Mouse (Mus musculus) CH12.LX (cell line): ENCODE results near the gene Fam107a.

Experiments
- CTCF ChIP-seq, 2 experiments: IDR thresholded peaks in 1 of 2; conservative IDR thresholded peaks in 1 of 2; 2 replicates each; pipeline ENCODE4 v1.5.1; 2011 to 2012; ENCODE audit warnings: low read depth in 2 of 2, low read length in 2 of 2, improper control_type of control experiment in 1 of 2, inconsistent platforms in 1 of 2, mild to moderate bottlenecking in 1 of 2, moderate library complexity in 1 of 2
- EP300 ChIP-seq: IDR thresholded peaks from 2 replicates; pipeline ENCODE4 v1.6.1; 2011; ENCODE audit warnings: low read length, improper control_type of control experiment
- KAT2A ChIP-seq: IDR thresholded peaks from 2 replicates; pipeline ENCODE4 v1.6.1; 2012; ENCODE audit warnings: low read length, improper control_type of control experiment, inconsistent platforms; ENCODE audit not compliant: insufficient replicate concordance
- MAX ChIP-seq: IDR thresholded peaks from 2 replicates; pipeline ENCODE4 v1.6.1; 2011; ENCODE audit warnings: low read length, improper control_type of control experiment
- MAZ ChIP-seq: IDR thresholded peaks from 2 replicates; pipeline ENCODE4 v1.6.1; 2012; ENCODE audit warnings: low read depth, mild to moderate bottlenecking, inconsistent platforms, low read length, improper control_type of control experiment, moderate library complexity
- NRF1 ChIP-seq: IDR thresholded peaks from 2 replicates; pipeline ENCODE4 v1.6.1; 2014; ENCODE audit warnings: low read depth, mild to moderate bottlenecking, inconsistent platforms, low read length, improper control_type of control experiment, moderate library complexity
- POLR2A ChIP-seq: IDR thresholded peaks from 2 replicates; pipeline ENCODE4 v1.6.1; 2011; ENCODE audit warnings: low read depth, mild to moderate bottlenecking, improper control_type of control experiment, low read length
- RAD21 ChIP-seq: IDR thresholded peaks from 2 replicates; pipeline ENCODE4 v1.6.1; 2011; ENCODE audit warnings: low read depth, mild to moderate bottlenecking, low read length, improper control_type of control experiment, moderate library complexity
- UBTF ChIP-seq: IDR thresholded peaks from 2 replicates; pipeline ENCODE4 v1.6.1; 2012; ENCODE audit warnings: low read depth, mild to moderate bottlenecking, inconsistent platforms, low read length, improper control_type of control experiment, moderate library complexity
- USF1 ChIP-seq: IDR thresholded peaks from 2 replicates; pipeline ENCODE4 v1.6.1; 2014; ENCODE audit warnings: low read depth, mild to moderate bottlenecking, inconsistent platforms, low read length, improper control_type of control experiment
- USF2 ChIP-seq: conservative IDR thresholded peaks from 2 replicates; pipeline ENCODE4 v1.6.1; 2011; ENCODE audit warnings: low read depth, low read length, improper control_type of control experiment
- ZKSCAN1 ChIP-seq: IDR thresholded peaks from 2 replicates; pipeline ENCODE4 v1.6.1; 2012; ENCODE audit warnings: low read depth, inconsistent platforms, low read length, improper control_type of control experiment, borderline replicate concordance
- ZMIZ1 ChIP-seq: IDR thresholded peaks from 2 replicates; pipeline ENCODE4 v1.6.1; 2012; ENCODE audit warnings: low read depth, mild to moderate bottlenecking, inconsistent platforms, low read length, improper control_type of control experiment
- ZNF384 ChIP-seq: IDR thresholded peaks from 2 replicates; pipeline ENCODE4 v1.6.1; 2012; ENCODE audit warnings: low read depth, low read length, improper control_type of control experiment, inconsistent platforms

DNA sequence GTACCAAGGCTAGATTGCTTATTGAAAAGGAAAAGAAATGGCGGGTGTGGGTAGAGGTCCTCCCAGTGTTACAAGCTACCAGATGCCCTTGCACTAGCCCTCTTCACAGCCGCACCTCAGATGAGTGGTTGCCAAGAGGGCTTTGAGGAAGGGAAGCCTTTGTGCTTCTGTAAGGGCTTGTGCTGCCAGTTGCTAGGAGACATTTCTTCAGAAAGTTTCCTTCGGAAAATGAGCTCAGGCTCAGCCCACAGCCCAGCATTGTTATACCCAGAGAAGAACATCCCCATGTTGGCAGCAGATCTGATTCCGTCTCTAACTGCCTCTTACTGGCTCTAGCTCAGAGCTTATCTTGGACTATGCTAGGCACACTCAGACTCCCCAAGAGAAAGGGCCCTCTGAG, 11.7 kb upstream of the Fam107a start:
- no peak for TF ChIP-seq CTCF (conservative IDR thresholded peaks at IDR 0.05 in 1 of 2, IDR thresholded peaks at IDR 0.05 in 1 of 2; ENCODE audit: low read depth in 2 of 2, low read length in 2 of 2)
- TF ChIP-seq ZNF384: no peak
- no peak for TF ChIP-seq USF2
- TF ChIP-seq USF1: no peak
- TF ChIP-seq MAX: no peak
- no peak for TF ChIP-seq POLR2A
- TF ChIP-seq EP300: no peak
- TF ChIP-seq NRF1: no peak
- no peak for TF ChIP-seq ZKSCAN1
- no peak for TF ChIP-seq UBTF
- no peak for TF ChIP-seq KAT2A
- TF ChIP-seq MAZ: no peak
- no peak for TF ChIP-seq ZMIZ1
- TF ChIP-seq RAD21: no peak
